Mouse (Mus musculus): ENCODE results near the gene Bdnf.

Gene Bdnf

GRCm38 (mm10) chr2:109706524-109706923, 32.0 kb downstream of the Bdnf start:
- no peak for DNase-seq (ENCODE audit: low read depth, low spot score)

GRCm38 (mm10) chr2:109709346-109709745, 34.8 kb downstream of the Bdnf start:
- DNase-seq (ENCODE audit: low read depth, low spot score), result no peak

- no peak for DNase-seq (ENCODE audit: low read depth, low spot score)
These were observed 36.5 kb downstream of the Bdnf start for GRCm38 (mm10) chr2:109711049-109711448.

DNA sequence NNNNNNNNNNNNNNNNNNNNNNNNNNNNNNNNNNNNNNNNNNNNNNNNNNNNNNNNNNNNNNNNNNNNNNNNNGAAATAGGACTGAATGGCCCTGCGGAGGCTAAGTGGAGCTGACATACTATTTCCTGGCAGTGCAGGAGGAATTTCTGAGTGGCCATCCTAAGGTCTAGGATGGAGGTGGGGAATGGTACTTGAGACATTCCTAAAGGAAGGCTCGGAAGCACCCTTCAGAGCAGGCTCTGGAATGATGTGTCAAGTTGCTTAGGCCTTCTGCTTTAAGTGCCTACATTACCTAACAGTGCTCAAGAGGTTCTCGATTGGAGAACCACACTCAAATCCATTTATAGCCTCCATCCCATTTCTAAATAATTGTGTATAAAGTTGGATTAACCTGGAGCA, 50.8 kb downstream of the Bdnf start:
- DNase-seq (ENCODE audit: low read depth, low spot score), result no peak

- DNase-seq (ENCODE audit: low read depth, low spot score), result no peak
These were observed 51.3 kb downstream of the Bdnf start for GRCm38 (mm10) chr2:109725831-109726230.

DNA sequence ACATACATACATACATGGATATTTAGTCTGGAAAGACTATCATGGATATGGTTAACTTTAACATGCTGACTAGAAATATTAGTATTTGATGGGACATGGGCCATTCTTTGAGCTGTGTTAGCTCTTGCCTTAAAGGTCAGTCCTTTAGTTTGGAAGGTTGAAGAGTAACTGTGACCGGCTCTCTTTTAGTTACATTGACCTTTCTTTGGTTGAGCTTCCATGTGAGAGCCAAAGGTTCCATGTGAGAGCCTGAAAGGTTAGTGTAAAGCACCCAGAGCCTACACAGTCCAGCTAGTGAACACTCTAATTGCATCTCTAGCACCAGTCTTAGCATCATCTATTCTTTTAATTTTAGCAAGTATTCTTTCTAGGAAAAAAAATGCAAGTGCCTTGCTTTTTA, 54.7 kb downstream of the Bdnf start:
- DNase-seq (ENCODE audit: low read depth, low spot score), result no peak

DNA sequence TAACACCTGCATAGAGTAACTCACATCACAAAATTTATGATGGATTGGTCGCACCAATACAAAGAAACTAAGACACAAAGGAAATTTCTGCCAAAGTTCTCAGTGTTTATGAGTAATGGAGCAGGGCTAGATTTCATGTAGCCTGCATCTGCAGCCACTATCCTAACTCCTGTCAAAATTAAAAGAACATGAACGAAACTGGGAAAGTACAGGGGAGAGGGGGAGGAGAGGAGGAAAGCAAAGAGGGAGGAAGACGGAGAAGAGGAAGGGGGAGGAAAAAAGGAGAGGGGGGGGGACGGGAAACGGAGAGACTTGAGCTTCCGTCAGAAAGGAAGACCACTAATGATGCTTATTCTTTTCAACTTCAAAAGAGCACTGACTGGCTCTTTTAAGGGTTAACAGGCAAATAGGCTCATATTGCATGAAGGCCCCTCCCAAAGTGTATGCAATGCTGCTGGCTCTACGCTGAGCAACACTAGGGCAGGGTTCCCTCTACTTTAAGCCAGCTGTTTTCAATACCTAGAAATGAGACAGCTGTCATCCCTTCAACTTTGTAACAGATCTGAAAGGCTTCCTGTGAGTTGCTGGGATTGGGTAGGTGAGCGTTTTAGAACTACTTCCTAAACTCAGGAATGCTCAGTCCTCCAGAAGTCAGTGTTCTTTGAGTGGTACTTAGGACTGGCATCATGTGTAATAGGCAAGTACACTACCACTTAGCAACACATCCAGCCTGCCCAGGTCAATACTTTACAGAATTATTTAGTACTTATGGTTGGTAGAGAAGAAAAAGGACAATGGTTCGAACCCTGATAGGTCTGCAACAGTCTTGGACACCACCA, 58.9 kb downstream of the Bdnf start:
- no peak for DNase-seq (ENCODE audit: low read depth, low spot score)

DNA sequence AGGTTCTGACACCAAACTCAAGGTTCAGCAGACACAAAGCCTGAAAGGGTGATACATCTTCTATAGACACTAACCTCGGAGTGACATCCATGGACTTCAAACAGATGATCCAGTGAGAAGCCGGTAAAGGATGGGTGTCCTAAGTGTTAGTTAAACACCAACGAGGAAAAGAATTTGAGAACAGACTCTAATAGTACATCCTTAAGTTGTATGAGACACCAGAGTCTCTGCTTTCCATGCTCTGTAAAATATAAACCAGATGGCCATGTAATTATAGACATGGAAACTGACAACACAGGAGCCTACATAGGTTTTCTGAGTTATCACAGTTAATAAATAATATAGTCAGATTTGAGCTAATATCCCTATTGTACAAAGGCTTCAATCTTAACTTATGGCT, 59.7 kb downstream of the Bdnf start:
- no peak for DNase-seq (ENCODE audit: low read depth, low spot score)

- no peak for DNase-seq (ENCODE audit: low read depth, low spot score)
These were observed 60.2 kb downstream of the Bdnf start for GRCm38 (mm10) chr2:109734666-109735065.

GRCm38 (mm10) chr2:109735347-109735746, 60.8 kb downstream of the Bdnf start:
- DNase-seq (ENCODE audit: low read depth, low spot score), result no peak

- DNase-seq (ENCODE audit: low read depth, low spot score), result no peak
These were observed 61.8 kb downstream of the Bdnf start for GRCm38 (mm10) chr2:109736306-109736705.

DNA sequence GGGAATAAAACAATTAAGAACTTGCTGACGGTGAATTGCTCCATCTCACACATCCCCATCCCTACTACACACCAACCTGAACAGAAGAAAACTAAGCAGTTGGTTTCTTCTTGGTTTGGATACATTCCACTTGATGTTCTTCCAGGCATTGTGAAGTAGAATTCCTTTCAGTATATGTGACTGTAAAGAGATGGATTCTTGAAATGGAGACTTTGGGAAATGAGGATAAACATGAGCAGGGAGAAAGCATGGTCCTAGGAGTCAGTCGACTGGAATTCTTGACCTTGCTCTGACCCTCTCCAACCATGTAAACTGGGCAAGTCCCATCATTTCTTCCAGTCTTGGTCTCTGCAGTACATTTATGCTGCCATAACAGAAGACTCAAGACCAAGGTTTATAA, 63.8 kb downstream of the Bdnf start:
- DNase-seq (ENCODE audit: low read depth, low spot score), result no peak

GRCm38 (mm10) chr2:109743208-109743960, 68.9 kb downstream of the Bdnf start:
- no peak for DNase-seq (ENCODE audit: low read depth, low spot score)

- no peak for DNase-seq (ENCODE audit: low read depth, low spot score)
These were observed 71.7 kb downstream of the Bdnf start for GRCm38 (mm10) chr2:109746223-109746622.

DNA sequence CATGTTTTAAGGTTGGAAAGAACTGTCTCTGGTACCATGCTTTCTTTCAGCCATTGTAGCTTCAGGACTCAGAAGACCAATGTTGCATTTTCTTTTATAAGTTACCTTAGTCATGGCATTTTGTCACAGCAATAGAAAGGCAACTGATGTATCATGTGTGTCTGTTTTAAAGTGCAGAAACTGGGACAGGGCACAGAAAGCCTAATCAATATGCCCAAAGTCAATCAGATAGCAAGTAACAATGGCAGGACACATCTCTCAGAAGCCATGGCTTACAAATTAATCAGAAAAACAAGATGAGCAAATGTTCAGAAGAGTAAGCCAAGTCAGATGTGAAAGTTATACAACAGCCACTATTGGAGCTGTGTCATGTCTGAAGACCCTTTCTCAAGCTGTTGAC, 73.9 kb downstream of the Bdnf start:
- DNase-seq (ENCODE audit: low read depth, low spot score), result no peak

DNA sequence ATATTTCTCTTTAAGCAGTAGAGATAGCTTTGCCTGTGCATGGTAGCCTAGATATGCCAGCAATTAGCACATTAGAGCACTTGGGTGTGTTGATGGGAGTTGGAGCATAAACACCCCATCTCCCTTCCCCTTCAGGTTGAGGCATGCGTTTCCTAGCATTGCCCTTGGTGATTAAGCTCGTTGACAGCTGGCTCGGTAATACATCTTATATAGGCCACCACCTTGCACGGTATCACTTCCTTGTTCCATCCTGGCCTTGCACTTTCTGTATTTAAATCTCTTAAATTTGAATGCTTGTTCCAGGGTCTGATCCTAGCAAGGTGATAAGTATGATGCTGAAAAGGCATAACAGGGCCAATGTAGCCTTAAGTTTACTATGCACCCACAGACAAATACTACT, 74.3 kb downstream of the Bdnf start:
- no peak for DNase-seq (ENCODE audit: low read depth, low spot score)

DNA sequence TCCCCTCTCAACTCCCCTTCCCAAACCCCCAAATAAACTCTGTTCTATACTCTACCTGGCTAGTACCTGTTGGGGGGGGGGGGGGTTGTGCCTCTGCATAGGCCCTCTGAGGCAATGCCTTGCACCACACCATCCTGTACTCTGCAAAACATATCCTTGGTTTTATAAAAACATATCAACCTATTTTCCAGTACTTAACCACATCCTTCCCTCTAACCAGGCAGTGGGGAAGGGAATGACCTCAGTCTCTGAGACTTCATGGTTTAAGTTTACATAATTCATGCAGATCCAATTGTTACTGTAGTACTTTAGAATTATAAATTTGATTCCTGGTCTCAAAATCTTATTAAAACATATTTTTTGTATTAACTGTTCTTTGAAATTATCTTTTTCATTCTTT, 75.5 kb downstream of the Bdnf start:
- no peak for DNase-seq (ENCODE audit: low read depth, low spot score)

DNA sequence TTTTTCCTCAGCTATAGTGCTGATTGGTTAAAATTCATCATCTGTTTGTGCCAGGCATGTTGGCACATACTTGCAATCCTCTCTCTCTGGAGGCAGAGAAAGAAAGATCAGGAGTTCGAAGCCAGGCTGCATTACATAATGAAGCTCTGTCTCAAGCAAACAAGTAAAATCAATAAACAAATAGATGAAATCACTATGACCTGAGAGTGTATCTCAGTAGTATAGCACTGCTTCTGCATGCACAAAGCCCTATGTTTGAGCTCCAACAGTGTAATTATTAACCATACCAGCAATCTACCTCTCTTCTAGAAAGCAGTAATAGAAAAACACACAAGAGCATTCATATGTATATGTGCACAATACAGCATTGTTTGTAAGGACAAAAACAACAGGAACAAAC, 76.0 kb downstream of the Bdnf start:
- no peak for DNase-seq (ENCODE audit: low read depth, low spot score)

DNA sequence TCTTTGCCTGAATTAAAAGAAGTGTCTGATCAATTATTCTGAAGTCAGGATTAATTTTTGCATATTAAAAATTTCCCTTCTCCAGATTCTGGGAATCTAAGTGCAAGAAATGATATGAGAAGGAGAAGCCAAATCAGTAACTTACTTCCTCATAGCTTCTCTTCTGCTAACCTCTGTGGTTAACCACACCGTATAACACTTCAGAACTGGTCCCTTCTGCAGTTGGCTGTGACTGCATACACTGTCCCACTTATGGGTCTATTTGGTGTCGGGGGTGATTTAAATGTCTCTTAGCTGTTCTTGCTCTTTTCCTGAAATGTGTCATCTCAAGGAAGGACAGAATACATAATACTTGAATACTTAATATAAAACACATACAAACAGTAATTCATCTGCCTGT, 81.8 kb downstream of the Bdnf start:
- no peak for DNase-seq (ENCODE audit: low read depth, low spot score)

DNA sequence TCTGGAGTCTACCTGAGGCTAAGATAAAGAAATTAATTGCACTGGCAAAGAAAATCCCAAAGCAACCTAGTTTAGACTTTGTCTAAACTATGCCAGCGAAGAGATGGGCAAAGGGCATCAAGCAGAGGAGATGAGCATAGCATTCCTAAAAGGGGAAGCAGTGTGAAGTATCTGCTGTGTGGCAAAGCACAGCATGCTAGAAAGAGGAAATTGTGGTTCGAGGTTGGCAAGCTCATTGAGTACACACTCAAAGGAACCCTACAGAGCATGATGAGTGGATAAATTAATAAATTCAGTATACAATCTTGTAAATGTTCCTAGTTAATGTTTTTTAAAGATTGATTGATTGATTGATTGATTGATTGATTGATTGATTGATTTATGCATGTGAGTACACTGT, 92.3 kb downstream of the Bdnf start:
- no peak for DNase-seq (ENCODE audit: low read depth, low spot score)

DNA sequence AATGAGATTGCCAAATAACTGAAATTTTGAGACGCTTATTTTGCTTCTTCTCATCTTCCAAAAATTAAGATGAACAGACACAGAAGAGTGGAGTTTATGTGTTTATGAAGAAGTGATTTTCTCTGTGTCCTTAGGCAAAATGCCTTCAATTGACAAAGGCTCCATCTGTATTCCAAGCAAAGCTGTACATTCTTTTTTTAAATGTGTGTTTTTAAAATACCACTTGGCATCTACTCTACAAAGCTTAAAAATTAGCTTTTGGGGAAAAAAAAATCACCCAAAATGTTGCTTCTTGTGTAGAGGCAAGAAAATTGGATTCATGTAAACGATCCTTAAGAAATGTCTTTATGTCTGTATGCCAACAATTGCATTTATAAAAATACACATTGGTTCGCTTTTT, 94.3 kb downstream of the Bdnf start:
- DNase-seq (ENCODE audit: low read depth, low spot score), result no peak

DNA sequence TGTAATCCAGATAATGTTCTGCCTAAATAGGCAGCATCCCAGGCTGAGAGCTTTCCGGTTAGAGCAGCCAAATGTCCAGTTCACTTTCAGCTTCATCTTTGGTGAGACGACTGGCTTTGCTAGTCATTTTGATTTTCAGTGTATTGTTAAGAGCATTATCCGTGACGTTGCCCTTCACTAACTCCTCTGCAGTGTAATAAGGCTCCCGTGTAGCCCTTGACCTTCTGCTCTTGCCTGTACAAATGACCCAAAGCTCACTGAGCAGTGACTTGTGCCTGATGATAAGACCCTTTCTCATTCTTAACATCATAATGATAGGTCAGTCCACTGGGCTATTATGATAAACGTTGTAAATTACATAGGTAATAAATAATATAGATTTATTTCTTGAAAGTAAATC, 101.9 kb downstream of the Bdnf start:
- DNase-seq (ENCODE audit: low read depth, low spot score), result peak; percentile 6
